Mouse (Mus musculus): ENCODE measurements around the gene Nkx2-9. TPM values are rescaled to one million over a fixed set of nuclear protein-coding genes. Genes with fewer than 3 reads are reported as not detected.

Gene Nkx2-9
- polyA plus RNA-seq (2017; shearing (Covaris generic)): not detected

GRCm38 (mm10) chr12:56612761-56613437, at the start of gene Nkx2-9:
Nkx2-9 (minus strand) TSS chr12:56613284.

Other genes with a start within 250 kb of the Nkx2-9 start
- not detected for gene Nkx2-1, start 76.4 kb downstream of the Nkx2-9 start, polyA plus RNA-seq (2017; shearing (Covaris generic))
- not detected for gene Pax9, start 78.5 kb upstream of the Nkx2-9 start, polyA plus RNA-seq (2017; shearing (Covaris generic))

Measured in CD4-positive, CD25-positive, alpha-beta regulatory T cell, adult 9 weeks (primary cell).